Mouse (Mus musculus): Measurements from ENCODE around the gene Zfp386. TPM values are rescaled to one million over a fixed set of nuclear protein-coding genes. Genes with fewer than 3 reads are reported as not detected.

Zfp386 gene
- polyA plus RNA-seq, 1 experiment from 2014 or later: 4.9 TPM

DNA sequence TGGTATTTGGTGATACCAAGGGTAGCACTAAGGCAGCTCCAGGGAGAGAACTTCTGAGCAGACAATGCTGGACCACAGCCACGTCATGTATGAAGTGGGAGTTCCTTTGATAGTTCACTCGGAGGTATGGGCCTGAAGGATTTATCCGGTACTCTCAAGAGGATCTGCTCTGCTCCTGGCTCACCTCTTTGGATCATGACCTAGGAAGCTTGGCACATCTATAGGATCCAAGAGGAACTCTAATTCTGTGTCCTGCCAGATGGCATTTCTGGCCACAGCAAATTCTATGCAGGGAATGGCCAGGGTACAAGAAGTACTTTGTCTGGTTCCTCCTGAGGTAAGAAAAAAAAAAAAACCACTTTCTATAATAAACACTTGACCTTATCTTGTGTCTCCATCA lies 42.3 kb downstream of the Zfp386 start:
- no peaks in the 10 kb centered on the region for H3K4me1 ChIP-seq (replicated peaks)
- 66% methylated on average over 3 of the region's 3 CpGs for WGBS (ENCODE audit: insufficient replicate concordance)
- H3K36me3 ChIP-seq (replicated peaks): no peaks in the 10 kb centered on the region
- H3K27ac ChIP-seq (replicated peaks): no peak overlapping the region
- no peak overlapping the region for H3K4me2 ChIP-seq
- H3K9ac ChIP-seq: no peak overlapping the region
- no peaks in the 10 kb centered on the region for H3K27me3 ChIP-seq
- no peak for ATAC-seq (ENCODE audit: insufficient read depth)
- no peak overlapping the region for H3K4me3 ChIP-seq (replicated peaks)
- H3K9me3 ChIP-seq (replicated peaks): no peaks in the 10 kb centered on the region

- 59% methylated on average over 14 of the region's 14 CpGs for WGBS (ENCODE audit: insufficient replicate concordance)
- H3K4me1 ChIP-seq (replicated peaks): no peaks in the 10 kb centered on the region
- H3K9ac ChIP-seq: no peak overlapping the region
- H3K27ac ChIP-seq (replicated peaks): no peak overlapping the region
- H3K36me3 ChIP-seq (replicated peaks): no peaks in the 10 kb centered on the region
- H3K27me3 ChIP-seq: no peaks in the 10 kb centered on the region
- ATAC-seq (ENCODE audit: insufficient read depth): no peak
- H3K4me2 ChIP-seq: no peak overlapping the region
- H3K4me3 ChIP-seq (replicated peaks): no peak overlapping the region
- H3K9me3 ChIP-seq (replicated peaks): no peaks in the 10 kb centered on the region
These were observed 47.4 kb downstream of the Zfp386 start for GRCm38 (mm10) chr12:116094765-116095555.

GRCm38 (mm10) chr12:116096361-116096904 lies 48.9 kb downstream of the Zfp386 start:
- Histone ChIP-seq H3K4me3 (replicated peaks) (no peak overlapping the region), H3K36me3 (replicated peaks) (no peaks in the 10 kb centered on the region), H3K9ac (no peak overlapping the region), H3K4me1 (replicated peaks) (no peaks in the 10 kb centered on the region), H3K4me2 (no peak overlapping the region), H3K27me3 (no peaks in the 10 kb centered on the region), H3K9me3 (replicated peaks) (no peaks in the 10 kb centered on the region), H3K27ac (replicated peaks) (no peak overlapping the region)
- no peak for ATAC-seq (ENCODE audit: insufficient read depth)
- WGBS (ENCODE audit: insufficient replicate concordance): 36% methylated on average over 3 of the region's 3 CpGs

DNA sequence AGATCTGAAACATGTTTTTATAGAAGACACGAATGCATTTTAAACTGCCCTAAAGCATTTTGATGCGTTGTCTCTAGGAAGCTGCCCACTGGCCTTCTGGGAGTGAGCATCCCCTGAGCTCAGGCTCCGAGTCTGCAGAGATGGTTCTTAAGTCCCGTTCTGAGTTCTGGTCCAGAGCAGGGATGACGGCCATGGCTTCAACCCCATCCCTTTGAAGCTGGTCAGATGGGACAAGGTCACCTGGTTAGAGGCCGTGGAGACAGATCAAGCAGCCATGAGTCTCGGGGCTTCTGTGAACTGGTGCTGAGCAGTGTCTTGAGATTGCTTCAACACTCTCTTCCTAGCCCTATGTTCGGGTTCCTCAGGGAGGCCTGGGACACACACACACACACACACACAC lies 49.6 kb downstream of the Zfp386 start:
- no peak overlapping the region for H3K9ac ChIP-seq
- no peak overlapping the region for H3K4me2 ChIP-seq
- H3K4me3 ChIP-seq (replicated peaks): no peak overlapping the region
- no peaks in the 10 kb centered on the region for H3K4me1 ChIP-seq (replicated peaks)
- H3K9me3 ChIP-seq (replicated peaks): no peaks in the 10 kb centered on the region
- WGBS (ENCODE audit: insufficient replicate concordance): 64% methylated on average over 8 of the region's 8 CpGs
- no peaks in the 10 kb centered on the region for H3K27me3 ChIP-seq
- no peaks in the 10 kb centered on the region for H3K36me3 ChIP-seq (replicated peaks)
- ATAC-seq (ENCODE audit: insufficient read depth): no peak
- no peak overlapping the region for H3K27ac ChIP-seq (replicated peaks)

GRCm38 (mm10) chr12:116101945-116102344 lies 54.4 kb downstream of the Zfp386 start:
- Histone ChIP-seq H3K4me2 (no peak overlapping the region), H3K4me1 (replicated peaks) (no peaks in the 10 kb centered on the region), H3K27me3 (no peaks in the 10 kb centered on the region), H3K36me3 (replicated peaks) (no peaks in the 10 kb centered on the region), H3K27ac (replicated peaks) (no peak overlapping the region), H3K4me3 (replicated peaks) (no peak overlapping the region), H3K9me3 (replicated peaks) (no peaks in the 10 kb centered on the region), H3K9ac (no peak overlapping the region)
- ATAC-seq (ENCODE audit: insufficient read depth): no peak
- 75% methylated on average over 2 of the region's 2 CpGs for WGBS (ENCODE audit: insufficient replicate concordance)

DNA sequence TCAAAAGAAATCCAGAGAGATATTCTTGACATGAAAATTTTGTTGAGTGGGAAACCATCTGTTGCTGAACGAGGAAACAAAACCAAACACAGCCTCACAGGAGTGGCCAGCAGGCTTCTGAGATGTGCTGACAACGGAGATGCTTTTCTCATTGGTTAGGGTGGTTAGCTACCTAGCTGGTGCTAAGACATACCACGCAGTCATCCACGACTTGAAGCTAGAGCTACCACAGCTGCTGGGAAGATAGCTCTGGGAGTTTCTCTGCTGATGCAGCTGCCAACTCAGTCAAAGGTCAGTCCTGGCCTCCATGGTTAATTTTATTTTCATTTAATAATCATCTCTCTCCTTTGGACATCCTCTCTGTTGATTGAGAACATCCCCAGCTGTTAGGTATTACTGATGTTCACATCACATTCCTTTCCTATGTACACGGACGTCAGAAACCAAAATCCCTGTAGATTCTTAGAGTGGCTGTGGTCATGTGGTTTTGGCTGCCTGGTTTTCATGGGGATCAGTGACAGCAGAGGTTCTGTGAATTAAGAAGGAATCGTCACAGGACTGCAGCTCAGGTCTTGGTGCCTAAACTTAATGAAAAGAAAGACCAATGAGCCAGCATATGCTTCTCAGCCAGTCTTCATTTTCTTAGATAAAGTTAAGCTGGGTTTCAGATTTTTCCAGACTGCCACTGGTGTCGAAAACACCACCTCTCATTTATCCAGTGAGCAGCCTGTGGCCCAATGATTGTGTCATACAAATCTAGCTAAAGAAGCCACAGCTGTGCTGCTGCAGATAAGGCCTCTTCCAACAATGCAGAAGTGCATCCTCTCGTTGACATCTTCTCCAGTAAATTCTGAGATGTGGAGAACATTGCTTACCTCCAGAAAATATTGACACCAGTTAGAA lies 62.2 kb downstream of the Zfp386 start:
- 47% methylated on average over 9 of the region's 9 CpGs for WGBS (ENCODE audit: insufficient replicate concordance)
- ATAC-seq (ENCODE audit: insufficient read depth): no peak
- no peak overlapping the region for H3K4me2 ChIP-seq
- no peak overlapping the region for H3K27ac ChIP-seq (replicated peaks)
- no peaks in the 10 kb centered on the region for H3K36me3 ChIP-seq (replicated peaks)
- H3K9ac ChIP-seq: no peak overlapping the region
- no peaks in the 10 kb centered on the region for H3K9me3 ChIP-seq (replicated peaks)
- no peaks in the 10 kb centered on the region for H3K4me1 ChIP-seq (replicated peaks)
- H3K4me3 ChIP-seq (replicated peaks): no peak overlapping the region
- H3K27me3 ChIP-seq: no peaks in the 10 kb centered on the region

DNA sequence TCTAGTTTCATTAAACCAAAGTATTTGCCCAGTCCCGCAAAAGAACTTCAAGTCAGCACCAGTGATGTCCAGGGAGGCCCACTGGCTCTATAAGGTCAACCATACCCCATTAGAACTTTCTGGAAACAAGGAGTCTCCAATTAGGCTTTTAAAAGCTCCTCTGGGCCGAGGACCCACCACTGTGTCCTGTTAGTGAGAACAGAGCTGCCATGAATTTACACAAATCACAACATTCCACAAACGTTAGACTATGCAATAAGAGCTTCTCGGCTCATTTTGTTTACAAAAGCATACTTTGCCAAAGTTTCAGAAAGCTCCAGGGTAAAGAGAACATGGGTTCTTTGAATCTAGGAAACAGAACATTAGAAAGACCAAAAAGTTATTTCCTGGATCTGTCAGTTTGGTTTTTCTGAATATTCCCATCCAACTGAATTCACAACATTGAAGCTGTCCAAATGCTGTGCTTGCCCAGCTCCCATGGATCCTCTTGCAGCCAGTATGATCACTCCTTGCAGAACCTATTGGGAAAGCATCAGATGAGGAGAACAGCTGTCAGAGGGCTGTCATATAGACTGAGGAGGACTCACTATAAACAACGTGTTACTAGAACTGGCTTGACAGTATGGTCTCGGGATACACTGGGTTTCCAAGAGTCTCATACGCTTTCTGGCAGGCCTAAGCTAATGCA lies 63.6 kb downstream of the Zfp386 start:
- Histone ChIP-seq H3K4me2 (no peak overlapping the region), H3K9me3 (replicated peaks) (no peaks in the 10 kb centered on the region), H3K36me3 (replicated peaks) (no peaks in the 10 kb centered on the region), H3K4me3 (replicated peaks) (no peak overlapping the region), H3K27ac (replicated peaks) (no peak overlapping the region), H3K27me3 (no peaks in the 10 kb centered on the region), H3K4me1 (replicated peaks) (no peaks in the 10 kb centered on the region), H3K9ac (no peak overlapping the region)
- WGBS (ENCODE audit: insufficient replicate concordance): 51% methylated on average over 7 of the region's 7 CpGs
- ATAC-seq (ENCODE audit: insufficient read depth): no peak

Other genes starting within 250 kb of the Zfp386 start
- 0.23 TPM in 2 replicates for gene Vipr2, start 30.0 kb downstream of the Zfp386 start, polyA plus RNA-seq (2015; fragmentation: Nextera tagmentation; extraction: Ambion mirVana)
- gene Wdr60, start 215.3 kb downstream of the Zfp386 start, polyA plus RNA-seq (2015; fragmentation: Nextera tagmentation; extraction: Ambion mirVana): 3.1 TPM in 2 replicates
- not detected in 2 replicates for gene Gm11027, start 227.7 kb downstream of the Zfp386 start, polyA plus RNA-seq (2015; fragmentation: Nextera tagmentation; extraction: Ambion mirVana)
- gene Esyt2, start 233.5 kb downstream of the Zfp386 start, polyA plus RNA-seq (2015; fragmentation: Nextera tagmentation; extraction: Ambion mirVana): 9.0 and 11.6 TPM in 2 replicates

All from liver, embryonic 15.5 days (tissue).